Mouse (Mus musculus): ENCODE measurements around the gene Ell2.
"Not testable (repeated sequence)": the region's sequence is repeated elsewhere in the genome, so short reads cannot be mapped to it uniquely, and the experiment has no call there.

Gene Ell2

DNA sequence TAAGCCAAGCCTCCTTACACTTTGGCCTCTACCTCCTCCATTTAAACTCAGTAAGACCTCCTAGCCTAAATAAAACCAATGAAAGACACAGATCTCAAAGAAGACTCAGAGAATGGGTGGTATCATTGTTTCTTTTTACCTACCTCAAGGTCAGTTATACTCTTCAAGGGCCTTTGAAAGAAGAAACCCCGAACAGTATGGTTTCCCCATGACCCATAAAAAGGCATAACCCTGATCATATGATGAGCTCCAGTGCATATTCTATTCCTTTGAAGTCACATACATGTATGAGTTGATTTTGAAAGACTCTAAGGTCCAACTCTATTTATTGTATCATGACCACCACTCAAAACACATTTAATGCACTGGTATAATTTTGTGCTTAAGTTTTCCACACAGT, at the start of gene Ell2:
Gene Ell2 (plus strand): TSS at position 301 of the 400 bp plus-strand sequence.
- no peak for DNase-seq (ENCODE audit: low spot score in 2 of 2)

GRCm38 (mm10) chr13:75685438-75685837, 21.1 kb upstream of the Ell2 start:
- DNase-seq (ENCODE audit: low spot score in 2 of 2) = no peak

DNA sequence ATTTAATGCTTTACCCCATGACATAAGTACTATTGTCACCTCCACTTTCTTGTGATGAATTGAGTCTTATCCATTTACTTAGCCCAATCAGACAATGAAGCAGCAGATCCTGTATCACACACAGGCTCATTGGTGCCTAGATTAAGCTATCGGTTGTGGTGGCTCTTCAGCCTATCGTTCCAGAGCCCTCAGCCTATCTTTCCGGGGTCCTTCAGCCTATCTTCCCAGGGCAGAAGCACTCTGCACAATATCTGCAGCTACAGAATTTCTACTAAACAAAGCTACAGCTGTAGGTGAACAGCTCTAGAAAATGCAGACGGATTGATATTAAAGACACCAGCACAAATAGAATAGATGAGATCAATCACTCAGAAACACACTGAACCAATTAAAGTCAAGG, 19.6 kb upstream of the Ell2 start:
- no peak for DNase-seq (ENCODE audit: low spot score in 2 of 2)

DNA sequence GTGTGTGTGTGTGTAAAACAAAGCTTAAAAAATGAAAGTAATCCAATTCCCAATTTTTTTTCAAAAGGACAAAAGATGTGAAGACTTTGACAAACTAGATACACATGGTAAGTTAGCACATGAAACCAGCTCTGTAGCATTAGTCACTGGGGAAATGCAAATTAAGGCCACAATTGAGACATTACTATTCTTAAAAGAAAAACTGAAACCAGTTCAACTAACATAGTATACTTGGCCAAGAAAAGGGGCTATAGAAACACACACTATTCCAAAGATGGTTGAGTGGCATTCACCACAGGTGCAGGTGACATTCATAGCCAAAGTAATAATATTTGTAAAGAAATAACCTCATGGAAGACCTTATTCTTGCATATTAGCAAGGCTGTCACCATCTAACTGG, 14.9 kb upstream of the Ell2 start:
- no peak for DNase-seq (ENCODE audit: low spot score in 2 of 2)

DNA sequence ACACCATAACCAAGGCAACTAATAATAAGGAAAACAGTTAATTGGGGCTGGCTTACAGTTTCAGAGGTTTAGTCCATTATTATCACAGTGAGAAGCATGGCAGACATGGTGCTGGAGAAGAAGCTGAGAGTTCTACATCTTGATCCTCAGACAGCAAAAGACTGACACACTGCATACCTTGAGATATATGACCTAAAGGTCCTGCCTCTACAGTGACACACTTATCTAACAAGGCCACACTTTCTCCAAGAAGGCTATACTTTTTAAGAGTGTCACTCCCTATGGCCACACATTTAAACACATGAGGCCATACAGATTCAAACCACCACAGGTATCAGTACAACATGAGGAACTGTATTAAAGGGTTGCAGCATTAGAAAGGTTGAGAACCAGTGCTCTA, 13.5 kb upstream of the Ell2 start:
- DNase-seq (ENCODE audit: low spot score in 2 of 2) = no peak

- no peak for DNase-seq (ENCODE audit: low spot score in 2 of 2)
Measured at GRCm38 (mm10) chr13:75702814-75703213, 3.7 kb upstream of the Ell2 start.

DNA sequence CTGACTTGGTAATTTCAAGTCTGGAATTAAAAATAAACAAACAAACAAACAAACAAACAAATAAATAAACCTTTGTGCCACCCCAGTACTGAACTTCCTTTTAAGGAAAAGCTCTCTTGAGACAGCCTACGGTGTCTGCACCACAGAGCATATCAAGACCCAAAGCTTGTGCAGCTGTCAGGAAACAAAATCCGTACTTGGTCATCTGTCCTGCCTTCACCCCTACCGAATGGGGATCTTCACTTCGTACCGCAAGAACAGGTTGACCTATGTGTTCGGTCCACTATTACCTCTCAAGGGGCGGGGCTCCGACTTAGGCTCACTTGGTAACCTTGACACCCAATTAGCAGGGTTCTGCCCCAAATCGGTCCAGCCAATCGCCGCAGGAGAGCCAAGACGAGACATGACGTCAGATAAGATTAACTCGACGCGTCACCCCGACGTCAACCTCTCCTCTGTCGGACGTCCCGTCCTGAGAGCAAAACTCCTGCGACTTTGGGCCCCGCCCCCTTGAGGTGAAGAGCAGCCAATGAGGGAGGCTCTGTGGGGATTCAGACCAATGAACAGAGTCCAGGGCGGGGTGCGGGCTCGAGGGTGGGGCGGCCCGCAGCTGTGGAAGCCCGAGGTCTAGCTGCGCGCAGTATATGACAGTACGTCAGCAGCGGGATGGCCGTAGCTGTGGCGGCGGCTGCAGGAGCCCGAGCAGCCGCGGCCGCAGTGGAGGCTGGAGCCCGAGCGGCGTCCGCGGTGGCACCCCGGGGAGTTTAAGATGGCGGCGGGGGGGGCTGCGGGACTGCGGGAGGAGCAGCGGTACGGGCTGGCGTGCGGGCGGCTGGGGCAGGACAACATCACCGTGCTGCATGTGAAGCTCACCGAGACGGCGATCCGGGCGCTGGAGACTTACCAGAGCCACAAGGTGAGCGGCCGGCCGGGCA, 592 bp downstream of the Ell2 start:
- peak; percentile 50 to 75 for DNase-seq (ENCODE audit: low spot score in 2 of 2)

- DNase-seq (ENCODE audit: low spot score in 2 of 2) = peak in 1 of 2 experiments; percentile 30
Measured at GRCm38 (mm10) chr13:75707821-75708636, 1.5 kb downstream of the Ell2 start.

DNA sequence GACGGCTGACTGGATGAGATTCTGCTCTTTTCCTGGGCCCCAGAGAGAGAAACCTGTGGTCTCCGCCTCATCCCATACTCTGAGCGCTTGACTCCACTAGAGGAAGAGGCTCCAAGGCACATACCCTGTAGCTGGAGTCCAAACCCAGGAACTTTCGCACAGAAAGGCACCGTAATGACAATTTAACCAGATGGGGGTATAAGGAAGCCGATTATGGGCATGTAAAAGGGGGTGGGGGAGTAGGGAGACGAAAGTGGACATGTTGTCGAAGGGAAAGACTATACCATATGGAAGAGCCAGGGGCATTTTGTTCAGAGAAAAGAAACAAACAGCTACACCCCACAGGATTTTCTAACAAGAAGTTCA, 2.1 kb downstream of the Ell2 start:
- no peak for DNase-seq (ENCODE audit: low spot score in 2 of 2)

GRCm38 (mm10) chr13:75709026-75709778, 2.6 kb downstream of the Ell2 start:
- no peak for DNase-seq (ENCODE audit: low spot score in 2 of 2)

DNA sequence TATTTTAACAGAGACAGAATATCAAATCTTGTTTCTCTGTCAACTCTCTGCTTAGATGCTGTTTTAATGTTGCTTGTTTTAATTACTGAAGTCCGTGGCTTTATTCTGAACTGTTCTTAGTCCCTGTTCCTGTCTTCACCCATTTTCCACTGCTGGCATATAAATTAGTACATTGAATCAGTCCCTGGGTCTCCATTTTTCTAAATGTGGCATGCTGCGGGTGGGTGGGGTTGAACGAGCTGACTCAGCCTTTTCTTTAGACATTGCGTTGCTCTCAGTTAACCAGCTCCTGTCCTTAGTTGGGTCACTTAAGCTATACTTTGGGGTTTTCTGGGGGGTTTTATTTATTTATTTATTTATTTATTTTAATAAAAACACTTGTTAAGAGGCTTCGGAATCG, 3.6 kb downstream of the Ell2 start:
- no peak for DNase-seq (ENCODE audit: low spot score in 2 of 2)

DNA sequence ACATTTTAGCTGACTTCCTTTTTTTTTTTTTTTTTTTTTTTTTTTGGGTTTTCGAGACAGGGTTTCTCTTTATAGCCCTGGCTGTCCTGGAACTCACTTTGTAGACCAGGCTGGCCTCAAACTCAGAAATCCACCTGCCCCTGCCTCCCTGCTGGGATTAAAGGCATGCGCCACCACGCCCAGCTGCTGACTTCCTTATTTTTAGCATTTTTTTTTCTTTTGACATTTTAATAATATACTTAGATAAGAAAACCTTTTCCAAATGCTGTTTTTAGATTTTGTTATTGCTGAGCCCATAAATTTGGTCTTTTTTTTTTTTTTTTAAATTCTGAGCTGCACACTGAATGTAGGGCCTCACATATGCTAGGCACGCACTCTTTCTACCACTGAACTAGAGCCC, 5.0 kb downstream of the Ell2 start:
- DNase-seq (ENCODE audit: low spot score in 2 of 2) = not testable (repeated sequence)

- DNase-seq (ENCODE audit: low spot score in 2 of 2) = not testable (repeated sequence)
Measured at GRCm38 (mm10) chr13:75712544-75712943, 6.0 kb downstream of the Ell2 start.

DNA sequence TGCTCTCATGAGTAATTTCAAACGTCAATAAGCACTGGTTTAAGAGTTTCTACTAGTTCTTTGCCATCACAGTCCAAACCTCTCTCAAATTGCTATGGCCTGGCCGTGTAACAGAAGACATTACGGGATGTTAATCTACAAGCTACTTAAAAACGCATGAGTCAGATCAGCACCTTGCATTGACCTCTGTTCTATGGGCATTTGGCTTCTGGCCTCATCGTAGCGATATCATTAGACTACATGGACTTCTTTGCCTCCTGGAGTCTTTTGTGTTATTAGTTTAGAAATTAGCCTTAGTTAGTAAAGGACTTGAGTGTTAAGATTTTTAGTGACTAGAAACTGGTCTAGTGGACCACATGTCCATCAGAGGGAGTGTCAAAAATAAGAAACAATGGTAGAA, 7.8 kb downstream of the Ell2 start:
- no peak for DNase-seq (ENCODE audit: low spot score in 2 of 2)

- DNase-seq (ENCODE audit: low spot score in 2 of 2) = no peak
Measured at GRCm38 (mm10) chr13:75717638-75718302, 11.2 kb downstream of the Ell2 start.

- no peak for DNase-seq (ENCODE audit: low spot score in 2 of 2)
Measured at GRCm38 (mm10) chr13:75718376-75718775, 11.8 kb downstream of the Ell2 start.

GRCm38 (mm10) chr13:75719645-75720044, 13.1 kb downstream of the Ell2 start:
- DNase-seq (ENCODE audit: low spot score in 2 of 2) = no peak

DNA sequence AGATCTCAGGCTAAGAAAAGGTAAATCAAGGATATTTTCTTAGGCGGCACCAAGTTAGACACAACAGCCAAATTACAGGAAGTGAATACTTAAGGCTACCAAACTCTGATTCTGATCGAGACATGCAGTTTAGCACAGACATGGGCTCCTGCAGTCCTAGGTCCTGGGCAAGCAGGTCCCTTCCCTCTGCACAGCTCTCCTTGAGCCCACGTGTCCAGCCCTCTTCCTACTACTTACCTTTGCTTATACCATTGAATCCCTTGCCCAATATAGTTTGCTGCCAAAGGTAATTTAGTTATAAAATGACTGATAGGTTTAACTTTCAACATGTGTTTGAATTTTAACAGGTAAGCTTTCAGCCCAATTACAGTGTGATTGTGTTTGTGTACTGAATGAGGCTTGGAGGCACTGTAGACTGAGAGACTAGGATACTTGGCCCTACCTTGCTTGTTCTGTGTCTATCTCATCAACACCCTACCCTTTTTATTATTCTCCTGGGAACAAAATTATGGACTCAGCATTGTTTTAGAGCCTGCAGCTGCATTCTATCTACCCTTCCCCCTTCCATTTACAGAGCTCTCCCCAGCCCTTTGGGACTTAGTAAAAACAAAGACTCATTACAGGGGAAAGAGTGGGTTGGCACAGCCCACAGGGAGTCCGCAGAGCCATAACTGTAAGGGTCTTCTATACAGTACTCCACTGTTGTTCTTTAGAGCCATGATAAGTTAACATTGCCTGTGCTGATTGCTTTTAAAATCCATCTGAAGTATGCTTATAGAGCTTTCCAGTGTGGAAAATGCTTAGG, 20.2 kb downstream of the Ell2 start:
- no peak for DNase-seq (ENCODE audit: low spot score in 2 of 2)

DNA sequence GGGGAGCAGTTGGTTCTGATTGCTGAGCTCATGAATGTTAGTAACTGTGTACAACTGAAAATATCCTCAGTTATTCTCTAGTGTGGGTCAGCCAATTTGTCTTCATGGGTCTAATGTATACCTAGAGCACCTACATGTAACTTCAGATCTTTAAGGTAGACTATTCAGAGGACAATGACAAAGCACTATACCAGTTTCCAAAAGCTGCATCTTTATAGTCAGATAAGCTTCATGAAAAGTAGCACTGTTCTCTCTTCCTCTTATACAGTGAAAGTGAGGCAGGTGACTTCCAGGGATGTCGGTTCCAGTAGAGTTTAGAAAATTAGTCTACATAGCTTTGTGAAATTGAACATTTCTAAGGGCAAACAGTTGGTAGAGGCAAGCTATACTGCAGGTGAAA, 21.4 kb downstream of the Ell2 start:
- no peak for DNase-seq (ENCODE audit: low spot score in 2 of 2)

DNA sequence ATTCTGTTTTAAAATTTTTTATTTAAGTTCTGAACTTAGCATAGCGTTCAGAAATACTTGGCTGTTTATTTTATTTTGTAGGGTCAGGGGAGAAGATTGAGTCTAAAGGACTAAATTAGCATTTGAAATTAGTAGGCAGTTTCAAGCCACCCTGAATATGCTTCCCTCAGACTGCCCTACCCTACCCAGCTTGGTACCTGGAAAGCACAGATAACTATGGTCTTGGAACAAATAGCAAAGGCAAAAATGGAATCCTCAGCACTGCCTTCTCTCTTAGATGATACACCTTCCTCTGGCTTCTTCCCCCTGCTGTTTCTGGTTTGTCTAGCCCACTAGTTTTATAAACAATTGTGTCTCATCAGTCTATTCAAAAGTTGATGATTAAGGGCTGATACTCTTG, 23.3 kb downstream of the Ell2 start:
- DNase-seq (ENCODE audit: low spot score in 2 of 2) = no peak

- DNase-seq (ENCODE audit: low spot score in 2 of 2) = no peak
Measured at GRCm38 (mm10) chr13:75730717-75731116, 24.2 kb downstream of the Ell2 start.

All from cerebellum, postnatal 4 days (tissue).